Mouse (Mus musculus) intestine, embryonic 15.5 days (tissue): ENCODE measurements around the gene Olfr934. TPM values are rescaled to one million over a fixed set of nuclear protein-coding genes. Genes with fewer than 3 reads are reported as not detected.

Experiments used
- ATAC-seq: fragments of 200-750 bp; cut with Nextera tagmentation; 2 replicates; pipeline ENCODE4 v1.8.0; 2017; ENCODE audit warnings: moderate TSS enrichment, moderate library complexity
- H3K27ac ChIP-seq: fragments of 300-500 bp; sonication (generic); 2 replicates; pipeline ENCODE4 v1.5.1; 2015; ENCODE audit warnings: mild to moderate bottlenecking, inconsistent platforms
- H3K27me3 ChIP-seq: fragments of 300-500 bp; sonication (generic); replicated peaks from 2 replicates; pipeline ENCODE4 v1.6.1; 2015; ENCODE audit warnings: inconsistent platforms
- H3K36me3 ChIP-seq: fragments of 300-500 bp; sonication (generic); 2 replicates; pipeline ENCODE4 v1.6.1; 2015; ENCODE audit warnings: inconsistent platforms
- H3K4me1 ChIP-seq: fragments of 300-500 bp; sonication (generic); replicated peaks from 2 replicates; pipeline ENCODE4 v1.6.1; 2015; ENCODE audit warnings: inconsistent platforms
- H3K4me2 ChIP-seq: fragments of 300-500 bp; sonication (generic); replicated peaks from 2 replicates; pipeline ENCODE4 v1.6.1; 2015; ENCODE audit warnings: mild to moderate bottlenecking, inconsistent platforms
- H3K4me3 ChIP-seq: fragments of 300-500 bp; sonication (generic); replicated peaks from 2 replicates; pipeline ENCODE4 v1.5.1; 2015; ENCODE audit warnings: inconsistent platforms
- H3K9ac ChIP-seq: fragments of 300-500 bp; sonication (generic); 2 replicates; pipeline ENCODE4 v1.6.1; 2015; ENCODE audit warnings: inconsistent platforms
- H3K9me3 ChIP-seq: fragments of 300-500 bp; sonication (generic); 2 replicates; pipeline ENCODE4 v1.6.1; 2016; ENCODE audit warnings: inconsistent platforms
- WGBS: fragments of 180-500 bp; shearing (Covaris S2); methylation state at CpG from one replicate; pipeline ENCODE4 v1.1.7; 2015; 5-methylcytosine and 5-hydroxymethylcytosine counted together
- polyA plus RNA-seq: library from polyadenylated mRNA; unstranded; fragments of >200 nt; fragmentation: Nextera tagmentation; extraction: Ambion mirVana; gene quantifications from 2 replicates; pipeline ENCODE4 v1.2.1, GENCODE M21; 2015

Gene Olfr934
- polyA plus RNA-seq: not detected in 2 replicates

DNA sequence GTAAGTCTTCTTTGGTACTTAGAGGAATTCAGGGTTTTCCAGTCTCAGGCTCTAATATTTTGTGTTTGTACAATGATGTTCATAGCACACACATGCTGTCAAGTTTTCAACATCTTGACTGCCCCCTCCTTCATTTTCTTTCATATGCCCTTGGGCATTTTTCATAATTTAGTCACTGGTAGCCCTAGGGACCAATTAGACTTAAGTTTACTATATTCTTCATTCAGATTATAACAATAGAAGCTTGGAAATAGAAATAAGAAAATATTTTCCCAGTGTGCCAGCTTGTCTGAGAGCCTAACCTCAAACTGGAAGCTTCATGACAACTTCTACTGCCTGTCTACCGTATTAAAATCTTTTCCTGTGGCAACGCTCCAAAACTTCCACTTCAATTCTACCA lies at the start of gene Olfr934:
Gene Olfr934, minus strand, starts transcription at position 101 of the 400 bp plus-strand sequence.
- no peaks in the 10 kb centered on the region for H3K4me1 ChIP-seq
- H3K4me2 ChIP-seq: no peak within 1 kb of the TSS
- no peak within 1 kb of the TSS for H3K27ac ChIP-seq
- H3K9ac ChIP-seq: no peak within 1 kb of the TSS
- H3K9me3 ChIP-seq: no peaks in the 10 kb centered on the region
- no peaks in the 10 kb centered on the region for H3K36me3 ChIP-seq
- no peaks in the 10 kb centered on the region for H3K27me3 ChIP-seq
- no peak within 1 kb of the TSS for H3K4me3 ChIP-seq
- no peak for ATAC-seq
- WGBS: 92% methylated on average over 2 of the region's 2 CpGs

- ATAC-seq: no peak
- no peaks in the 10 kb centered on the region for H3K36me3 ChIP-seq
These were observed 35.2 kb upstream of the Olfr934 start, which contains the start of gene Olfr146 for GRCm38 (mm10) chr9:39023277-39023676. Olfr146 (minus strand) TSS chr9:39023377.

DNA sequence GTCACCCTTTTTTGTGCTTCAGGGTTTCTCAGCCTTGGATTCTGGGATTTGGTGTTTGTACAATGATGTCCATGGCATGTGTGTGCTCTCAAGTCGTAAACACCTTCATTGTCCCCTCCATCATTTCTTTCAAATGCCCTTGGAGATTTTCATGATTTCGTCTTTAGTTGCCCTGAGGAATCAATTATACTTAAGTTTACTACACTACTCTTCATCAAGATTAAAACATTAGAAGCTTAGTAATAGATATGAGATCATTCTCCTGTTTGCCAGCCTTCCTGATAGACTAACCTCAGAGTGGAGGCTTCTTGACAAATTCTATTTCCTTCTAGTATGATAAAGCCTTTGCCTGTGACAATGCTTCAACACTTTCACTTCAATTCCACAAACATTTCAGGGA lies 11.5 kb upstream of the Olfr934 start, which contains the start of gene Olfr935:
Gene Olfr935, minus strand, starts transcription at position 101 of the 400 bp plus-strand sequence.
- 68% methylated on average over 2 of the region's 2 CpGs for WGBS
- no peak within 1 kb of the TSS for H3K4me3 ChIP-seq
- H3K27ac ChIP-seq: no peak within 1 kb of the TSS
- H3K27me3 ChIP-seq: no peaks in the 10 kb centered on the region
- no peaks in the 10 kb centered on the region for H3K4me1 ChIP-seq
- no peak within 1 kb of the TSS for H3K4me2 ChIP-seq
- no peak for ATAC-seq
- no peaks in the 10 kb centered on the region for H3K9me3 ChIP-seq
- no peaks in the 10 kb centered on the region for H3K36me3 ChIP-seq
- no peak within 1 kb of the TSS for H3K9ac ChIP-seq

More at GRCm38 (mm10) chr9:39023277-39023676, 35.2 kb upstream of the Olfr934 start, which contains the start of gene Olfr146:
- Histone ChIP-seq H3K4me3 (no peak within 1 kb of the TSS), H3K4me1 (no peaks in the 10 kb centered on the region), H3K27me3 (no peaks in the 10 kb centered on the region), H3K4me2 (no peak within 1 kb of the TSS), H3K9ac (no peak within 1 kb of the TSS), H3K9me3 (no peaks in the 10 kb centered on the region), H3K27ac (no peak within 1 kb of the TSS)
- WGBS: 79% methylated on average over 1 of the region's 1 CpGs

- Histone ChIP-seq H3K4me3 (no peak within 1 kb of the TSS), H3K36me3 (no peaks in the 10 kb centered on the region), H3K9ac (no peak within 1 kb of the TSS), H3K9me3 (no peaks in the 10 kb centered on the region), H3K4me1 (no peaks in the 10 kb centered on the region), H3K4me2 (no peak within 1 kb of the TSS), H3K27me3 (no peaks in the 10 kb centered on the region), H3K27ac (no peak within 1 kb of the TSS)
- WGBS: 76% methylated on average over 4 of the region's 4 CpGs
- ATAC-seq: no peak
These were observed 16.1 kb downstream of the Olfr934 start, which contains the start of gene Olfr933 for GRCm38 (mm10) chr9:38972013-38972412. Olfr933 (plus strand) TSS chr9:38972313.

DNA sequence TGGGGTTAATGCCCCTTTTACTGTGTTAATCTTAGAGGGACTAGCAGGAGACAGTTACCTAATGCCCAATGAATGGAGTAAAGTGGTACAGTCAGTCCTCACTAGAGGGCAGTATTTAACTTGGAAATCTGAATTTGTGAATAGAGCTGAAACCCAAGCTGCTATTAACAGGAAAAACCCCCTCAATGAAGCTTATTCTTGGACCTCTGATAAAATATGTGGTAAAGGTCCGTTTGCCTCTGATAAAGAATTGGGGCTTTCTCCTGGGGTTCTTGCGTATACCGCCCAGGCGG lies 34.0 kb downstream of the Olfr934 start:
- H3K4me2 ChIP-seq: no peak overlapping the region
- no peaks in the 10 kb centered on the region for H3K9me3 ChIP-seq
- WGBS: 80% methylated on average over 4 of the region's 4 CpGs

GRCm38 (mm10) chr9:38953401-38954123 lies 34.6 kb downstream of the Olfr934 start:
- Histone ChIP-seq H3K27ac (no peak overlapping the region), H3K36me3 (no peaks in the 10 kb centered on the region), H3K9me3 (no peaks in the 10 kb centered on the region), H3K4me2 (no peak overlapping the region), H3K9ac (no peak overlapping the region), H3K4me3 (no peak overlapping the region), H3K27me3 (no peaks in the 10 kb centered on the region), H3K4me1 (no peaks in the 10 kb centered on the region)
- no peak for ATAC-seq
- 44% methylated on average over 7 of the region's 7 CpGs for WGBS

More for the DNA sequence above, 34.0 kb downstream of the Olfr934 start:
- Histone ChIP-seq H3K9ac (no peak overlapping the region), H3K36me3 (no peaks in the 10 kb centered on the region), H3K4me1 (no peaks in the 10 kb centered on the region), H3K4me3 (no peak overlapping the region), H3K27me3 (no peaks in the 10 kb centered on the region), H3K27ac (no peak overlapping the region)
- no peak for ATAC-seq

Other genes with a start within 250 kb of the Olfr934 start
- 0.03 TPM in 1 of 2 replicates, not detected in the other for gene Olfr920, start 236.0 kb downstream of the Olfr934 start, polyA plus RNA-seq
- gene Olfr921, start 215.2 kb downstream of the Olfr934 start, polyA plus RNA-seq: not detected in 2 replicates
- gene Olfr922, start 173.7 kb downstream of the Olfr934 start, polyA plus RNA-seq: not detected in 2 replicates
- gene Olfr923, start 161.8 kb downstream of the Olfr934 start, polyA plus RNA-seq: not detected in 2 replicates
- not detected in 2 replicates for gene Olfr924, start 143.9 kb downstream of the Olfr934 start, polyA plus RNA-seq
- not detected in 2 replicates for gene Olfr26, start 133.3 kb downstream of the Olfr934 start, polyA plus RNA-seq
- gene Olfr926, start 111.2 kb downstream of the Olfr934 start, polyA plus RNA-seq: not detected in 2 replicates
- gene Olfr930, start 58.5 kb downstream of the Olfr934 start, polyA plus RNA-seq: not detected in 2 replicates
- not detected in 2 replicates for gene Olfr933, start 16.0 kb downstream of the Olfr934 start, polyA plus RNA-seq
- not detected in 2 replicates for gene Olfr935, start 11.4 kb upstream of the Olfr934 start, polyA plus RNA-seq
- not detected in 2 replicates for gene Olfr146, start 35.1 kb upstream of the Olfr934 start, polyA plus RNA-seq
- gene Olfr937, start 76.6 kb upstream of the Olfr934 start, polyA plus RNA-seq: not detected in 2 replicates
- gene Olfr938, start 90.6 kb upstream of the Olfr934 start, polyA plus RNA-seq: not detected in 2 replicates
- not detected in 2 replicates for gene Olfr27, start 139.8 kb upstream of the Olfr934 start, polyA plus RNA-seq
- gene Olfr943, start 178.0 kb upstream of the Olfr934 start, polyA plus RNA-seq: not detected in 2 replicates
- not detected in 2 replicates for gene Olfr944, start 213.6 kb upstream of the Olfr934 start, polyA plus RNA-seq